Mouse (Mus musculus) spleen, postnatal 10 days (tissue): ENCODE results near the gene Syt17.

Experiments used
- DNase-seq, 2 experiments: peaks; one replicate each; pipeline ENCODE4 v3.0.0; 2021 to 2022; ENCODE audit warnings: low spot score in 2 of 2

Syt17 gene

GRCm38 (mm10) chr7:118462818-118463762, 15.1 kb upstream of the Syt17 start:
- no peak for DNase-seq

GRCm38 (mm10) chr7:118461400-118462136, 13.5 kb upstream of the Syt17 start:
- no peak for DNase-seq

- no peak for DNase-seq
These were observed 5.7 kb upstream of the Syt17 start for GRCm38 (mm10) chr7:118453722-118454121.

- DNase-seq: no peak
These were observed 4.9 kb upstream of the Syt17 start for GRCm38 (mm10) chr7:118452940-118453339.

GRCm38 (mm10) chr7:118447291-118448133, 510 bp downstream of the Syt17 start:
- DNase-seq: no peak

- DNase-seq: no peak
These were observed 4.0 kb downstream of the Syt17 start for GRCm38 (mm10) chr7:118443895-118444485.

GRCm38 (mm10) chr7:118443371-118443770, 4.7 kb downstream of the Syt17 start:
- no peak for DNase-seq

GRCm38 (mm10) chr7:118441535-118441934, 6.5 kb downstream of the Syt17 start:
- no peak for DNase-seq

GRCm38 (mm10) chr7:118437101-118437802, 10.8 kb downstream of the Syt17 start:
- peak; percentile 9 to 55 for DNase-seq

GRCm38 (mm10) chr7:118428937-118429336, 19.1 kb downstream of the Syt17 start:
- DNase-seq: no peak

GRCm38 (mm10) chr7:118419491-118420180, 28.4 kb downstream of the Syt17 start:
- DNase-seq: no peak

GRCm38 (mm10) chr7:118414183-118414582, 33.8 kb downstream of the Syt17 start:
- no peak for DNase-seq

GRCm38 (mm10) chr7:118411877-118412276, 36.1 kb downstream of the Syt17 start:
- DNase-seq: no peak

- DNase-seq: peak in 1 of 2 experiments; percentile 16
These were observed 38.6 kb downstream of the Syt17 start for GRCm38 (mm10) chr7:118409421-118409820.

GRCm38 (mm10) chr7:118405251-118405650, 42.8 kb downstream of the Syt17 start:
- no peak for DNase-seq

GRCm38 (mm10) chr7:118402576-118403022, 45.4 kb downstream of the Syt17 start:
- DNase-seq: no peak

GRCm38 (mm10) chr7:118401949-118402348, 46.1 kb downstream of the Syt17 start:
- no peak for DNase-seq

GRCm38 (mm10) chr7:118399764-118400163, 48.3 kb downstream of the Syt17 start:
- no peak for DNase-seq

GRCm38 (mm10) chr7:118390705-118391104, 57.3 kb downstream of the Syt17 start:
- DNase-seq: no peak

- no peak for DNase-seq
These were observed 67.0 kb downstream of the Syt17 start for GRCm38 (mm10) chr7:118380996-118381395.
